Mouse (Mus musculus) spleen, postnatal 14 days (tissue): Measurements from ENCODE around the gene Cmc2.

Experiments used
- DNase-seq, 2 experiments: peaks; one replicate each; pipeline ENCODE4 v3.0.0; 2021 to 2022; ENCODE audit warnings: low spot score in 2 of 2

Gene Cmc2

GRCm38 (mm10) chr8:116842678-116843077, 78.6 kb downstream of the Cmc2 start:
- DNase-seq, result no peak
